8 mouse cellular contexts compared by ENCODE assay signal in the genomic region with DNA sequence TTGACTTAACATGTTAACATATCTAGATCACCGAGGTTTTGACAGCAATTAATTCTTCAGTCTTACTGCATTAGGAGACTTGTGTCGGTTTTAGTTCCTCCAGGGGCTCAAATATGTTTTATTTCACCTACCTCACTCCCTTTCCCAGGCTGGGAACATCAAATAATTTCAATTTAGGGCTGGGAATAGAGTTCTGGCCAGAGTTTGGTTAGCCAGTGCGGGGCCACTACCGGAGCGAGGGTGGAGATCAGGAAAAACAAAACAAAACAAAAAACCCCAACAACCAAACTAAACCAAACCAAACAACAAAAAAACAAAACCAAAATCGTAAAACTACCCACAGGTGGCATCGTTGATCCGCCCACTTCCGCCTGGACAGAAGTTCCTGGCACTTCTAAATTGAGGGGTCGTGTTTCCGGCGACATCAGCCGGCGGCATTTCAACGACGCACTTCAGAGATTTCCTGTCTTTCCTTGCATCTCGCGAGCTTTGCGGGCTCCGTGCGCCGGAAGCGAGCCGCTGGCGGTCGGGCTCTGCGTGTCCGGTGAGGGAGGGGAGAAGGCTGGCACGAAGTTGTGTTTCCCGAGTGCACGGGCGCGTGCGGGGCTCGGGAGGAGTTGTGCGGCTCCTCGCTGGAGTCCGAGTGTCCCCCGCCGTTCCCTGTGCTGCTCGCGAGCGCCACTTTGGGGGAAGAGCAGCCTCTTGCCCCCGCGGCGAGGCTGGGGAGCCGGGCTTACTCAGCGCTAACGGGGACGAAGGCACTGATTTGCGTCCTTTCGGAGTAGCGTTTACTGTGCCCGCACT. TPM values are rescaled to one million over a fixed set of nuclear protein-coding genes. Genes with fewer than 3 reads are reported as not detected.
A peak's percentile ranks its signal among the peaks of the same experiment; 100 is the strongest.
DNase-seq lines count a peak whose midpoint lies in the region; ATAC-seq lines count a peak whose summit lies in the region.

A gene (plus strand): TSS at position 437 of the 804 bp plus-strand sequence.

- under 1% methylated on average over 54 of the region's 54 CpGs for WGBS in forebrain, embryonic 14.5 days
- WGBS in neural tube, embryonic 15.5 days = under 1% methylated on average over 54 of the region's 54 CpGs

- peak within 1 kb of the TSS; percentile 79 for H3K4me3 ChIP-seq in forebrain, embryonic 14.5 days (ENCODE audit: low read depth, low read length)
- H3K4me3 ChIP-seq in neural tube, embryonic 15.5 days (replicated peaks) = peak within 1 kb of the TSS; percentile 82

- peaks cover 26% of the 10 kb centered on the region for H3K36me3 ChIP-seq in forebrain, embryonic 14.5 days (ENCODE audit: control insufficient read depth, insufficient read depth, low read length)
- peaks cover 26% of the 10 kb centered on the region for H3K36me3 ChIP-seq in neural tube, embryonic 15.5 days

- H3K27ac ChIP-seq in forebrain, embryonic 14.5 days (ENCODE audit: low read depth, low read length) = peak within 1 kb of the TSS; percentile 95
- H3K27ac ChIP-seq in neural tube, embryonic 15.5 days (replicated peaks) = peak within 1 kb of the TSS; percentile 93

- H3K9me3 ChIP-seq in forebrain, embryonic 14.5 days (replicated peaks; ENCODE audit: control insufficient read depth, low read length) = no peaks in the 10 kb centered on the region
- H3K9me3 ChIP-seq in neural tube, embryonic 15.5 days (replicated peaks) = no peaks in the 10 kb centered on the region

- H3K9ac ChIP-seq in forebrain, embryonic 14.5 days (ENCODE audit: low read length) = peak within 1 kb of the TSS; percentile 89
- peak within 1 kb of the TSS; percentile 86 for H3K9ac ChIP-seq in neural tube, embryonic 15.5 days (replicated peaks)

- peak within 1 kb of the TSS; percentile 67 for H3K4me2 ChIP-seq in forebrain, embryonic 14.5 days (ENCODE audit: low read length)
- peak within 1 kb of the TSS; percentile 81 for H3K4me2 ChIP-seq in neural tube, embryonic 15.5 days

- peak; percentile 98 for DNase-seq in ES-CJ7 (ENCODE audit: low read depth, low spot score)
- peak; percentile 87 for DNase-seq in cerebellum, adult 11 months
- DNase-seq in forebrain, embryonic 14.5 days (ENCODE audit: low spot score) = peak; percentile 98
- DNase-seq in heart, postnatal 14 days = peak; percentile 90 to 93
- DNase-seq in layer of hippocampus, adult 11-12 months (ENCODE audit: low spot score) = peak; percentile 94
- DNase-seq in lung, adult 18-20 months = peak; percentile 93 to 95
- DNase-seq in testis, postnatal 14 days (ENCODE audit: low spot score) = peak; percentile 93

- peaks cover 4% of the 10 kb centered on the region for H3K4me1 ChIP-seq in forebrain, embryonic 14.5 days (ENCODE audit: control insufficient read depth, insufficient read depth, low read length)
- H3K4me1 ChIP-seq in neural tube, embryonic 15.5 days = peaks cover 16% of the 10 kb centered on the region

- intact Hi-C loops in heart, postnatal 14 days (cut with DNase I) = loop anchor here (5.0 kb wide), 1 partner anchor 34 kb away; a partner anchor contains a TSS

- ATAC-seq in forebrain, embryonic 14.5 days = peak; percentile 98
- peak; percentile 97 for ATAC-seq in neural tube, embryonic 15.5 days (ENCODE audit: low FRiP score)

- H3K27me3 ChIP-seq in forebrain, embryonic 14.5 days (replicated peaks; ENCODE audit: control insufficient read depth, insufficient read depth, low read length) = no peaks in the 10 kb centered on the region
- H3K27me3 ChIP-seq in neural tube, embryonic 15.5 days (replicated peaks) = peaks cover 4% of the 10 kb centered on the region

RNA-seq across cellular contexts. Expression of the gene that starts here (rescaled TPM):
- polyA plus RNA-seq in forebrain, embryonic 14.5 days (2014; fragmentation: Nextera tagmentation; extraction: Ambion mirVana) = 116 and 140 TPM in 2 replicates
- total RNA-seq in heart, postnatal 14 days (2021) = 10 to 100 TPM; 31.8 to 36.3 TPM
- 96.3 and 118 TPM in 2 replicates for polyA plus RNA-seq in neural tube, embryonic 15.5 days (2015; fragmentation: Nextera tagmentation; extraction: Ambion mirVana)

Comparison
In these comparisons a context has a peak if more than half of its experiments do, and no peak if none do; other contexts are left out.
1. Peak in every context shown above with its lines: DNase-seq, ATAC-seq, H3K4me3 ChIP-seq and H3K27ac ChIP-seq.